Mouse (Mus musculus) MEL (cell line): Measurements from ENCODE around the gene Npl. TPM values are rescaled to one million over a fixed set of nuclear protein-coding genes. Genes with fewer than 3 reads are reported as not detected.

Experiments
- DNase-seq: peaks from one replicate; pipeline ENCODE4 v3.0.0; 2011; ENCODE audit warnings: low read depth, low spot score
- H3K27ac ChIP-seq: 2 replicates; pipeline ENCODE4 v1.5.1; 2012; ENCODE audit warnings: low read depth, mild to moderate bottlenecking, control low read depth, low read length, moderate library complexity; ENCODE audit not compliant: control insufficient read depth
- H3K27me3 ChIP-seq, 2 experiments: fragments of 150-350 bp in 1 of 2; sonication (generic) in 1 of 2; 2 replicates each; pipeline ENCODE4 v1.6.1; 2012; ENCODE audit warnings: low read length in 2 of 2, mild to moderate bottlenecking in 2 of 2, improper control_type of control experiment in 1 of 2, moderate library complexity in 1 of 2; ENCODE audit not compliant: insufficient read depth in 2 of 2, control insufficient read depth in 1 of 2
- H3K36me3 ChIP-seq, 2 experiments: 2 replicates each; pipeline ENCODE4 v1.6.1; 2012 to 2014; ENCODE audit warnings: low read length in 2 of 2, improper control_type of control experiment in 1 of 2, inconsistent platforms in 1 of 2, mild to moderate bottlenecking in 1 of 2; ENCODE audit not compliant: insufficient read depth in 2 of 2, control insufficient read depth in 1 of 2
- H3K4me1 ChIP-seq, 2 experiments: fragments of 150-350 bp in 1 of 2; sonication (generic) in 1 of 2; 2 replicates each; pipeline ENCODE4 v1.6.1; 2012; ENCODE audit warnings: low read length in 2 of 2, improper control_type of control experiment in 1 of 2, mild to moderate bottlenecking in 1 of 2; ENCODE audit not compliant: insufficient read depth in 2 of 2, control insufficient read depth in 1 of 2
- H3K4me3 ChIP-seq, 2 experiments: fragments of 150-350 bp in 1 of 2; sonication (generic) in 1 of 2; 2 replicates each; pipeline ENCODE4 v1.5.1; 2012; ENCODE audit warnings: low read depth in 2 of 2, low read length in 2 of 2, mild to moderate bottlenecking in 2 of 2, moderate library complexity in 2 of 2, control low read depth in 1 of 2, improper control_type of control experiment in 1 of 2; ENCODE audit not compliant: control insufficient read depth in 1 of 2, insufficient read depth in 1 of 2
- H3K79me2 ChIP-seq: 2 replicates; pipeline ENCODE4 v1.6.1; 2012; ENCODE audit warnings: mild to moderate bottlenecking, low read length, moderate library complexity; ENCODE audit not compliant: control insufficient read depth, poor library complexity, insufficient read depth
- H3K9ac ChIP-seq: 2 replicates; pipeline ENCODE4 v1.6.1; 2012; ENCODE audit warnings: low read depth, mild to moderate bottlenecking, control low read depth, low read length, moderate library complexity; ENCODE audit not compliant: control insufficient read depth, poor library complexity, severe bottlenecking
- H3K9me3 ChIP-seq: fragments of 150-350 bp; sonication (generic); replicated peaks from 2 replicates; pipeline ENCODE4 v1.6.1; 2012; ENCODE audit warnings: mild to moderate bottlenecking, low read length, improper control_type of control experiment, moderate library complexity; ENCODE audit not compliant: insufficient read depth
- BHLHE40 ChIP-seq: IDR thresholded peaks from 2 replicates; pipeline ENCODE4 v1.6.1; 2012; ENCODE audit warnings: low read depth, mild to moderate bottlenecking, inconsistent platforms, low read length, improper control_type of control experiment, borderline replicate concordance
- CHD1 ChIP-seq: IDR thresholded peaks from 2 replicates; pipeline ENCODE4 v1.6.1; 2012; ENCODE audit warnings: low read depth, mild to moderate bottlenecking, inconsistent platforms, low read length, improper control_type of control experiment
- CTCF ChIP-seq, 3 experiments: IDR thresholded peaks in 2 of 3; conservative IDR thresholded peaks in 1 of 3; 2 replicates each; pipeline ENCODE4 v1.5.1; 2011 to 2012; ENCODE audit warnings: low read length in 3 of 3, low read depth in 2 of 3, mild to moderate bottlenecking in 2 of 3, improper control_type of control experiment in 1 of 3, inconsistent platforms in 1 of 3, mixed read lengths in 1 of 3, moderate library complexity in 1 of 3; ENCODE audit not compliant: control insufficient read depth in 1 of 3, insufficient read depth in 1 of 3, poor library complexity in 1 of 3, severe bottlenecking in 1 of 3
- ELF1 ChIP-seq: IDR thresholded peaks from 2 replicates; pipeline ENCODE4 v1.6.1; 2014; ENCODE audit warnings: low read depth, mild to moderate bottlenecking, inconsistent platforms, low read length, improper control_type of control experiment, moderate library complexity
- EP300 ChIP-seq, 2 experiments: IDR thresholded peaks; 2 replicates each; pipeline ENCODE4 v1.6.1; 2011; ENCODE audit warnings: improper control_type of control experiment in 2 of 2, low read length in 2 of 2, low read depth in 1 of 2, mild to moderate bottlenecking in 1 of 2
- HCFC1 ChIP-seq: IDR thresholded peaks from 2 replicates; pipeline ENCODE4 v1.6.1; 2012; ENCODE audit warnings: low read depth, mild to moderate bottlenecking, inconsistent platforms, low read length, improper control_type of control experiment, moderate library complexity
- KAT2A ChIP-seq: conservative IDR thresholded peaks from 2 replicates; pipeline ENCODE4 v1.6.1; 2012; ENCODE audit warnings: low read depth, low read length, improper control_type of control experiment, inconsistent platforms
- MEF2A ChIP-seq: IDR thresholded peaks from 2 replicates; pipeline ENCODE4 v1.6.1; 2014; ENCODE audit warnings: low read depth, mild to moderate bottlenecking, inconsistent platforms, low read length, improper control_type of control experiment; ENCODE audit not compliant: poor library complexity, insufficient replicate concordance, severe bottlenecking; ENCODE audit errors: extremely low read depth
- MXI1 ChIP-seq: IDR thresholded peaks from 2 replicates; pipeline ENCODE4 v1.6.1; 2011; ENCODE audit warnings: mild to moderate bottlenecking, low read depth, low read length, improper control_type of control experiment
- MYB ChIP-seq: IDR thresholded peaks from 2 replicates; pipeline ENCODE4 v1.6.1; 2011; ENCODE audit warnings: mild to moderate bottlenecking, low read depth, low read length, improper control_type of control experiment
- NRF1 ChIP-seq: IDR thresholded peaks from 2 replicates; pipeline ENCODE4 v1.6.1; 2014; ENCODE audit warnings: low read depth, mild to moderate bottlenecking, inconsistent platforms, low read length, improper control_type of control experiment, moderate library complexity; ENCODE audit not compliant: poor library complexity, insufficient read depth, severe bottlenecking
- RAD21 ChIP-seq: IDR thresholded peaks from 2 replicates; pipeline ENCODE4 v1.6.1; 2011; ENCODE audit warnings: mild to moderate bottlenecking, low read depth, low read length, improper control_type of control experiment
- RCOR1 ChIP-seq: IDR thresholded peaks from 2 replicates; pipeline ENCODE4 v1.6.1; 2012; ENCODE audit warnings: low read depth, mild to moderate bottlenecking, inconsistent platforms, low read length, improper control_type of control experiment
- SMC3 ChIP-seq: IDR thresholded peaks from 2 replicates; pipeline ENCODE4 v1.6.1; 2011; ENCODE audit warnings: low read depth, low read length, improper control_type of control experiment
- UBTF ChIP-seq: IDR thresholded peaks from 2 replicates; pipeline ENCODE4 v1.6.1; 2012; ENCODE audit warnings: low read depth, mild to moderate bottlenecking, inconsistent platforms, low read length, improper control_type of control experiment, moderate library complexity, borderline replicate concordance; ENCODE audit not compliant: insufficient read depth
- USF1 ChIP-seq: IDR thresholded peaks from 2 replicates; pipeline ENCODE4 v1.6.1; 2014; ENCODE audit warnings: low read depth, mild to moderate bottlenecking, inconsistent platforms, low read length, improper control_type of control experiment, moderate library complexity
- USF2 ChIP-seq, 2 experiments: IDR thresholded peaks; 2 replicates each; pipeline ENCODE4 v1.6.1; 2011 to 2012; ENCODE audit warnings: improper control_type of control experiment in 2 of 2, low read length in 2 of 2, borderline replicate concordance in 1 of 2, inconsistent platforms in 1 of 2, low read depth in 1 of 2, mild to moderate bottlenecking in 1 of 2; ENCODE audit not compliant: insufficient read depth in 1 of 2
- ZKSCAN1 ChIP-seq: IDR thresholded peaks from 2 replicates; pipeline ENCODE4 v1.6.1; 2012; ENCODE audit warnings: low read depth, mild to moderate bottlenecking, inconsistent platforms, low read length, improper control_type of control experiment, moderate library complexity
- polyA plus RNA-seq, 2 experiments: library from polyadenylated mRNA; stranded (reverse) in 1 of 2; unstranded in 1 of 2; fragments of >175 nt in 1 of 2; fragments of >200 nt in 1 of 2; gene quantifications; 2 replicates each; pipeline versions ENCODE4 v1.2.1 to v1.2.4; 2012; ENCODE audit warnings: low replicate concordance in 2 of 2, low read depth in 1 of 2; ENCODE audit not compliant: insufficient read length in 2 of 2, insufficient read depth in 1 of 2, missing spikeins in 1 of 2
- total RNA-seq: library from RNA; depleted of rRNA; stranded (reverse); fragments of 300-350 nt; gene quantifications from 2 replicates; pipeline ENCODE4 v1.2.3, GENCODE M21; 2012

Npl gene
- total and polyA plus RNA-seq, 3 experiments = 0.08 TPM; not detected in 2

DNA sequence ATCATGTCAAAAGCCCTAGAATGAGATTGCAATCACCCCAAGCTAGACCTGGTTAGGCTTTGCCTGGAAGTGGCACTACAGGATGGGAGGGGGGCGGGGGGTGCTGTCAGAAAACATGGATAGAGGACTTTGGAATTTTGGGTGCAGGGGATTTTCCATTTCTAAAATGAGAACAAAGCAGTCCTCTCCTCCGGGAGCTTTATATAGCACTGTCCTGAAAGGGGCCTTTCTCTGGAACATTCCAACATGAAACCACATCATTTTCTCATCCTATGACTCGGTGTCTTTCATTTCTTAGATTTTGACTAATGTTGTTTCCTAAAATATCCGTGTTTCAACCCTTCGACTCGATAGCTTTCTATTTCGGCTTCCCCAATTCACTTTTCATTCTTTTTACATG lies 14.9 kb upstream of the Npl start:
- Histone ChIP-seq H3K9me3 (no peaks in the 10 kb centered on the region), H3K79me2 (no peaks in the 10 kb centered on the region), H3K36me3 (no peaks in the 10 kb centered on the region), H3K9ac (no peak overlapping the region), H3K27me3 (no peaks in the 10 kb centered on the region; a peak in 2 of 4 replicates), H3K4me3 (no peak overlapping the region), H3K27ac (no peak overlapping the region), H3K4me1 (0 out of 4 replicates have a peak, but pooled peaks cover 0 to under 1% of the 10 kb centered on the region in 2 experiments)
- TF ChIP-seq RCOR1 = no peak
- TF ChIP-seq MEF2A = no peak
- no peak for TF ChIP-seq USF2 (IDR thresholded peaks at IDR 0.05; ENCODE audit: borderline replicate concordance in 1 of 2, insufficient read depth in 1 of 2, low read depth in 1 of 2, low read length in 2 of 2)
- no peak for TF ChIP-seq EP300 (IDR thresholded peaks at IDR 0.05; ENCODE audit: low read depth in 1 of 2, low read length in 2 of 2)
- no peak for TF ChIP-seq BHLHE40
- TF ChIP-seq CHD1 = no peak
- TF ChIP-seq ZKSCAN1 = no peak
- no peak for TF ChIP-seq UBTF
- no peak for TF ChIP-seq MYB
- no peak for TF ChIP-seq HCFC1
- TF ChIP-seq ELF1 = no peak
- no peak for TF ChIP-seq KAT2A
- no peak for TF ChIP-seq SMC3
- no peak for TF ChIP-seq RAD21
- no peak for TF ChIP-seq NRF1
- TF ChIP-seq USF1 = no peak
- DNase-seq = no peak

DNA sequence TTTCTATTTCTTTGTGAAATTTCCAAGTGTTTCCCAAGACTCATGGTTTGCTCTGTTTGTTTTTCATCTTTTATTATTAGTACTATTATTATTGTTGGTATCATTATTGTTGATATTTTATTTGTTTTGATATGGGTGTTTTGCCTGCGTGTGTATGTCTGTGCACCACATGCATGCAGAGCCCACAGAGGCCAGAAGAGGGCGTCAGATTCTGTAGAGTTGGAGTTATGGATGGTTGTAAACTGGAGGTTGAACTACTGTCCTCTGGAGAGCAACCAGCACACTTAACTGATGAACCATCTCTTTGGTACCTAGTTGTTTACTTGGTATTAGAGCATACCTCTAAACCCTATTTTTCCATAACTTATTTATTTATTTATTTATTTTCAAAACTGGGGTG lies 13.8 kb upstream of the Npl start:
- no peaks in the 10 kb centered on the region; a peak in 2 of 4 replicates for H3K27me3 ChIP-seq
- no peaks in the 10 kb centered on the region for H3K36me3 ChIP-seq
- no peak overlapping the region for H3K9ac ChIP-seq
- H3K27ac ChIP-seq = no peak overlapping the region
- no peaks in the 10 kb centered on the region for H3K9me3 ChIP-seq
- TF ChIP-seq MXI1 (no peak), HCFC1 (no peak), CTCF (IDR thresholded peaks at IDR 0.05 in 2 of 3, conservative IDR thresholded peaks at IDR 0.05 in 1 of 3; ENCODE audit: control insufficient read depth in 1 of 3, insufficient read depth in 1 of 3, low read depth in 2 of 3, low read length in 3 of 3, poor library complexity in 1 of 3, severe bottlenecking in 1 of 3) (peak in 2 of 3 experiments; percentile 15 to 22; a peak in 2 of 6 replicates)
- no peaks in the 10 kb centered on the region for H3K79me2 ChIP-seq
- no peak overlapping the region for H3K4me3 ChIP-seq
- no peak for DNase-seq
- 0 out of 4 replicates have a peak, but pooled peaks cover 0 to 2% of the 10 kb centered on the region in 2 experiments for H3K4me1 ChIP-seq
